Mouse (Mus musculus): Measurements from ENCODE around the gene St8sia2. TPM values are rescaled to one million over a fixed set of nuclear protein-coding genes. Genes with fewer than 3 reads are reported as not detected.
A peak's percentile ranks its signal among the peaks of the same experiment; 100 is the strongest.

St8sia2 gene
- polyA plus RNA-seq, 1 experiment from 2014 or later = 22.6 TPM

DNA sequence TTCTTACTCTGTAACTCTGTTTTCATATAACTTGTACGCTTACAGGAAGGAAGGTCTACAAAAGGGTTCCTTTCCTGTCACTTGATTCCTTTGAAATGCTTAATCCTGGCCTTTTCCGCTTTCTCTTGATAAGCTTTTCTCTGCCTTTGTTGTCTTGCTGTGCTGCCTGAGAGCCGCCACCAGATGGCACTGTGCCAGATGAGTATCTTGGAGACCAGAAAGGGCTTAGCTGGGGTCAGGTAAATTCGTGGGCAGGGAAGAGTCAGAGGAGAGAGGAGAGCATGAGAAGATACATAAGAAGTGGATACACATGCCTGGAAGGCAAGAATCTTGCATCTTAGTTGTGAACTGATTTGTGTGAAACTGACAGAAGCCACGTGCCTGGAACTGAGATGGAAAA lies 11.5 kb upstream of the St8sia2 start:
- H3K9ac ChIP-seq (ENCODE audit: low read length) = no peak overlapping the region
- no peak for ATAC-seq (ENCODE audit: insufficient number of reproducible peaks, low FRiP score, low TSS enrichment, low read depth)
- H3K9me3 ChIP-seq (ENCODE audit: control insufficient read depth, low read length) = no peaks in the 10 kb centered on the region
- DNase-seq (ENCODE audit: low spot score) = peak; percentile 86
- no peak overlapping the region for H3K4me2 ChIP-seq (ENCODE audit: low read depth, severe bottlenecking)
- H3K4me1 ChIP-seq (ENCODE audit: control insufficient read depth, insufficient read depth, low read length) = no peaks in the 10 kb centered on the region
- H3K36me3 ChIP-seq (ENCODE audit: control insufficient read depth, insufficient read depth, low read length) = no peaks in the 10 kb centered on the region
- no peak overlapping the region for H3K4me3 ChIP-seq (ENCODE audit: low read depth, low read length)
- WGBS = 25% methylated on average over 5 of the region's 5 CpGs
- no peak overlapping the region for H3K27ac ChIP-seq (replicated peaks; ENCODE audit: low read depth, low read length)
- no peaks in the 10 kb centered on the region for H3K27me3 ChIP-seq (ENCODE audit: control insufficient read depth, insufficient read depth, low read length)

DNA sequence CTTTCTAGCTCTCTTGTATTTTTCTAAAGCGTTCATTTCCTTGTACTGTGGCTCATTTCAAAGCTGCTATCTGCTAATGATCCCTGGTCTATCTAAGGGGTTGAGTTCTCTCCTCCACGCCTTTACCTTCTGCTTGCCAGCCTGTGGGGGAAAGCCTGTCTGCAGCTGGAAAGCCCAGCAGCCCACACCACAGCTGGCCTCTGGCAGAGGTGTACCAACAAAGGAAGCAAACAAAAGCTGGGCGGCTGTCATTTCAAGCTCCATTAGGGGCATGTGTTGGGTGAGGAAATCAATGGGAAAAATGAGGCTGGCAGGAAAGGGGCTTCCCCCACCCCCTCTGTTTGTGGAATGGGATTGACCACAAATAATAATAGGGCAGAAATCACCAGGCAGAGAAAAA lies 10.7 kb upstream of the St8sia2 start:
- DNase-seq (ENCODE audit: low spot score) = no peak
- WGBS = 79% methylated on average over 3 of the region's 3 CpGs
- no peak for ATAC-seq (ENCODE audit: insufficient number of reproducible peaks, low FRiP score, low TSS enrichment, low read depth)

DNA sequence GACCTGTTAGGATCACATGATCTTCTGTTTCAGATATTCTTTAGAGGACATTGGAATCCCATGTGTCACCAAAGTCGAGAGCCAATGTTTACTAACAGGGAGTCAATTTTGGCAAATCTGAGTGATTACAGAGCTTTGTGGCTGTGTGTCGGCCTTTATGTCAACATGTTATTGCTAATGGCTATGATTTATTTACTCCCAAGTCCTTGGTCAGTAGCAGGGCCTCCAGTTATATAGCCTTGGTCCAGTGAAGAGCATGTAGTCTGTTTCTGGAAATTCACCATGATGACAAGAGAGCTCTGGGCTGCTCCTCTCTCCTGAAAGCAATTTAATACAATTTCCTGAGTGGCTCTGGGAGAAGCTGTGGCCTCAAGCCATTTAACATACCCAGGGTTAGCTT lies 9.1 kb upstream of the St8sia2 start:
- no peak overlapping the region for H3K4me3 ChIP-seq (ENCODE audit: low read depth, low read length)
- no peaks in the 10 kb centered on the region for H3K9me3 ChIP-seq (ENCODE audit: control insufficient read depth, low read length)
- no peak overlapping the region for H3K27ac ChIP-seq (replicated peaks; ENCODE audit: low read depth, low read length)
- no peak overlapping the region for H3K4me2 ChIP-seq (ENCODE audit: low read depth, severe bottlenecking)
- WGBS = 26% methylated on average over 2 of the region's 2 CpGs
- H3K27me3 ChIP-seq (ENCODE audit: control insufficient read depth, insufficient read depth, low read length) = no peaks in the 10 kb centered on the region
- H3K36me3 ChIP-seq (ENCODE audit: control insufficient read depth, insufficient read depth, low read length) = no peaks in the 10 kb centered on the region
- DNase-seq (ENCODE audit: low spot score) (no peak), ATAC-seq (ENCODE audit: insufficient number of reproducible peaks, low FRiP score, low TSS enrichment, low read depth) (no peak)
- H3K4me1 ChIP-seq (ENCODE audit: control insufficient read depth, insufficient read depth, low read length) = no peaks in the 10 kb centered on the region
- no peak overlapping the region for H3K9ac ChIP-seq (ENCODE audit: low read length)

More for the DNA sequence above, 10.7 kb upstream of the St8sia2 start:
- Histone ChIP-seq H3K4me1 (ENCODE audit: control insufficient read depth, insufficient read depth, low read length) (no peaks in the 10 kb centered on the region), H3K4me3 (ENCODE audit: low read depth, low read length) (no peak overlapping the region), H3K9ac (ENCODE audit: low read length) (no peak overlapping the region), H3K27ac (replicated peaks; ENCODE audit: low read depth, low read length) (no peak overlapping the region), H3K27me3 (ENCODE audit: control insufficient read depth, insufficient read depth, low read length) (no peaks in the 10 kb centered on the region), H3K36me3 (ENCODE audit: control insufficient read depth, insufficient read depth, low read length) (no peaks in the 10 kb centered on the region), H3K4me2 (ENCODE audit: low read depth, severe bottlenecking) (no peak overlapping the region), H3K9me3 (ENCODE audit: control insufficient read depth, low read length) (no peaks in the 10 kb centered on the region)

DNA sequence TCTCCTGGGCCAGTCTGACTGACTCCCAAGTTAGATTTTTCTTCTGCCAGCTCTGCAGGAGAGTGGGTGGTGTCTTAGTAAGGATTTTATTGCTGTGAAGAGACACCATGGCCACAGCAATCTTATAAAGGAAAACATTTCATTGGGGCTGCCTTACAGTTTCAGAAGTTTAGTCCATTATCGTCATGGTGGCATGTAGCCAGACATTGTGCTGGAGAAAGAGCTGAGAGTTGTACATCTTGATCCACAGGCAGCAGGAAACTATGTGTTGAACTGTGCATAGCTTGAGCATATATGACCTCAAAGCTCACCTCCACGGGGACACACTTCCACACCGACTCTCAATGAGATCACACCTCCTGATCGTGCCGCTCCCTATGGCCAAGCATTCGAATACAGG lies 8.3 kb upstream of the St8sia2 start:
- Histone ChIP-seq H3K36me3 (ENCODE audit: control insufficient read depth, insufficient read depth, low read length) (no peaks in the 10 kb centered on the region), H3K4me1 (ENCODE audit: control insufficient read depth, insufficient read depth, low read length) (no peaks in the 10 kb centered on the region), H3K27ac (replicated peaks; ENCODE audit: low read depth, low read length) (no peak overlapping the region), H3K9ac (ENCODE audit: low read length) (no peak overlapping the region), H3K4me2 (ENCODE audit: low read depth, severe bottlenecking) (no peak overlapping the region), H3K4me3 (ENCODE audit: low read depth, low read length) (no peak overlapping the region), H3K27me3 (ENCODE audit: control insufficient read depth, insufficient read depth, low read length) (no peaks in the 10 kb centered on the region), H3K9me3 (ENCODE audit: control insufficient read depth, low read length) (no peaks in the 10 kb centered on the region)
- no peak for ATAC-seq (ENCODE audit: insufficient number of reproducible peaks, low FRiP score, low TSS enrichment, low read depth)
- DNase-seq (ENCODE audit: low spot score) = no peak
- WGBS = 82% methylated on average over 6 of the region's 6 CpGs

GRCm38 (mm10) chr7:74016613-74017012 lies 3.1 kb upstream of the St8sia2 start:
- WGBS = 91% methylated on average over 2 of the region's 2 CpGs
- no peak overlapping the region for H3K4me2 ChIP-seq (ENCODE audit: low read depth, severe bottlenecking)

DNA sequence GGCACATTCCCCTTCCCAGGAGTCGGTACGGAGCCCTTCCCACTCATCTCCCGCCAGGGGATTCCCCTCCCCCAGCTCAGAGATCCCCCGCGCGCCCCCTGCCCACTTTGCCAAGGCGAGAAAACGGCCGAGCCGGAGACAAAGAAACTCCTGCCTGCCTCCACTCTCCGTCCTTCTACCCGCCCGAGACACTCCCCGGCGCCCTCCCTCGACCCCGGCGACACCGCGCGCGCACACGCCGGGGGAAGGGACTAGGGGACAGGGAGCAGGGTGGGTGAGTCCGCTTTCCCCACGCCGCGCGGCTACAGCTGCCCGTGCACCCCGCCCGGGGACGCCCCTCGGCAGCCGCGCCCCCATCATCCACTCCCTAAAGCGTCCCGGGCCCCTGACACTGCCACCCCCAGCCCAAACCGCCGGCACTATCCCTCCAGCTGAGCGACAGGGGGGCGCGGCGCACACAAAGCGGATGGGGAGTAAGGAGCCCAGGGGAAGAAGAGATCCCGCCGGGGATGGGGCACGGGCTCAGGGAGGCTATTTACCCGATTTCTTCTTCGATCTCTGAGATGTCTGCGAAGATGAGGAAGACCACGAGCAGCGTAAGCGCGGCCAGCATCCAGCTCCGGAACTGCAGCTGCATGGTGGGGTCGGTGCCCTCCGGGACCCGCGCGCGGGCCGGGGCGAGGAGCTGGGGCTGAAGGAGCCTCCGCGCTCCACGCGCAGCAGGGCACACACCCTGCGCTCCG lies 461 bp downstream of the St8sia2 start:
- Histone ChIP-seq H3K9me3 (ENCODE audit: control insufficient read depth, low read length) (no peaks in the 10 kb centered on the region), H3K9ac (ENCODE audit: low read length) (peak overlapping the region; percentile 94), H3K4me2 (ENCODE audit: low read depth, severe bottlenecking) (peak overlapping the region; percentile 91), H3K4me1 (ENCODE audit: control insufficient read depth, insufficient read depth, low read length) (0 out of 2 replicates have a peak, but pooled peaks cover 4% of the 10 kb centered on the region), H3K27me3 (ENCODE audit: control insufficient read depth, insufficient read depth, low read length) (peaks cover 9% of the 10 kb centered on the region), H3K4me3 (ENCODE audit: low read depth, low read length) (peak overlapping the region; percentile 91), H3K36me3 (ENCODE audit: control insufficient read depth, insufficient read depth, low read length) (no peaks in the 10 kb centered on the region), H3K27ac (replicated peaks; ENCODE audit: low read depth, low read length) (peak overlapping the region; percentile 77)
- ATAC-seq (ENCODE audit: insufficient number of reproducible peaks, low FRiP score, low TSS enrichment, low read depth) = peak; percentile 65
- no peak for DNase-seq (ENCODE audit: low spot score)
- WGBS = under 1% methylated on average over 54 of the region's 70 CpGs

More at GRCm38 (mm10) chr7:74016613-74017012, 3.1 kb upstream of the St8sia2 start:
- H3K27ac ChIP-seq (replicated peaks; ENCODE audit: low read depth, low read length) = no peak overlapping the region
- H3K9ac ChIP-seq (ENCODE audit: low read length) = no peak overlapping the region
- H3K9me3 ChIP-seq (ENCODE audit: control insufficient read depth, low read length) = no peaks in the 10 kb centered on the region
- H3K27me3 ChIP-seq (ENCODE audit: control insufficient read depth, insufficient read depth, low read length) = peaks cover 5% of the 10 kb centered on the region
- H3K4me3 ChIP-seq (ENCODE audit: low read depth, low read length) = no peak overlapping the region
- DNase-seq (ENCODE audit: low spot score) = no peak
- H3K36me3 ChIP-seq (ENCODE audit: control insufficient read depth, insufficient read depth, low read length) = no peaks in the 10 kb centered on the region
- H3K4me1 ChIP-seq (ENCODE audit: control insufficient read depth, insufficient read depth, low read length) = 0 out of 2 replicates have a peak, but pooled peaks cover 4% of the 10 kb centered on the region
- ATAC-seq (ENCODE audit: insufficient number of reproducible peaks, low FRiP score, low TSS enrichment, low read depth) = no peak

DNA sequence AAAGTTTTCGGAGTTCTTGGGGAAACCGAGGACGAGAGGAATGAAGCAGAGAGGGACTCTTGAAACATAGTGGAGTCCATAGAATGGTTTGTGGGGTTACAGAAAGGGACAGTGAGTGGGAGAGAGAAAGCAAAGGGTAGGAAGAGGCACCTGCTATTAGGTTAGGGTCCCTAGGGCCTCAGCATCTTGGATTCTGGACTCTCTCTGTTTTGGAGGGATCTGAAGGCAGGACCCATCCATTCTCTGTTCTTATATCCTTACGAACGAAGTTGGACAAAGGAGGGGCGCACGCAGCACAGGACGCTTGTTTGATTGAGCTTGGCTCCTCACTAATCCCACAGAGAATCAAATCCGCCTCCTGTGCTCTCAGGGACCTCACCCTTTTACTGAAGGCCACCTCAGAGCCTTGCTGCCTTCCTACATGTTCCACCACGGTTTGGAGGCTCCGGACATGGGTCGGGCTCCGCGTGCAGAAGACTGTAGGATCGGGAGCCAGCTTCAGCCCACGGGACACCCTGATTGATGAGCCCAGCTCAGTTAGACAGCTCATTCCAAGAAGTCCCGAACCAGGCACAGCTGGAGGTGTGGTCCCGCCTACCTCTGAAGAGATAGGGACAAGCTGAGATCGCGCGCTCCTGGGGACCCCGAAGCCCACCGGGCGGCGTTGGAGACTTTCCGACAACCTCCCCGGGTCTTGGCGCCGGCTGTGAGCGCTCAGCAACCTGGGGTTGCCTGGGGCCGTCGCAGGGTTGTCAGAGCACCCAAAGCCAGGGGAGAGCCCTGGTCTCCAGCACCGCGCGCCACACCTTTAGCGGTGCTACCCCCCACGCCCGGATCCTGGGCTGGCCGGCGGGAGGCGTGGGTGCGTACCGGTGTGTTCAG lies 1.3 kb downstream of the St8sia2 start:
- peak; percentile 62 for DNase-seq (ENCODE audit: low spot score)

GRCm38 (mm10) chr7:74008946-74009542 lies 4.4 kb downstream of the St8sia2 start:
- 36% methylated on average over 7 of the region's 7 CpGs for WGBS
- Histone ChIP-seq H3K4me2 (ENCODE audit: low read depth, severe bottlenecking) (no peak overlapping the region), H3K9me3 (ENCODE audit: control insufficient read depth, low read length) (no peaks in the 10 kb centered on the region), H3K36me3 (ENCODE audit: control insufficient read depth, insufficient read depth, low read length) (no peaks in the 10 kb centered on the region), H3K9ac (ENCODE audit: low read length) (no peak overlapping the region), H3K4me1 (ENCODE audit: control insufficient read depth, insufficient read depth, low read length) (peaks cover 16% of the 10 kb centered on the region; the same call in 1 of the 2 replicates), H3K27ac (replicated peaks; ENCODE audit: low read depth, low read length) (no peak overlapping the region), H3K27me3 (ENCODE audit: control insufficient read depth, insufficient read depth, low read length) (peaks cover 4% of the 10 kb centered on the region; the same call in 1 of the 2 replicates), H3K4me3 (ENCODE audit: low read depth, low read length) (no peak overlapping the region)
- DNase-seq (ENCODE audit: low spot score) (no peak), ATAC-seq (ENCODE audit: insufficient number of reproducible peaks, low FRiP score, low TSS enrichment, low read depth) (no peak)

More for the DNA sequence above, 1.3 kb downstream of the St8sia2 start:
- ATAC-seq (ENCODE audit: insufficient number of reproducible peaks, low FRiP score, low TSS enrichment, low read depth) = peak; percentile 27; the same call in 1 of the 2 replicates
- Histone ChIP-seq H3K27ac (replicated peaks; ENCODE audit: low read depth, low read length) (0 out of 2 replicates have a peak overlapping the region, but pooled peaks have one; percentile 77), H3K4me2 (ENCODE audit: low read depth, severe bottlenecking) (peak overlapping the region; percentile 91), H3K36me3 (ENCODE audit: control insufficient read depth, insufficient read depth, low read length) (no peaks in the 10 kb centered on the region), H3K27me3 (ENCODE audit: control insufficient read depth, insufficient read depth, low read length) (peaks cover 9% of the 10 kb centered on the region), H3K4me3 (ENCODE audit: low read depth, low read length) (peak overlapping the region; percentile 91), H3K4me1 (ENCODE audit: control insufficient read depth, insufficient read depth, low read length) (0 out of 2 replicates have a peak, but pooled peaks cover 4% of the 10 kb centered on the region), H3K9me3 (ENCODE audit: control insufficient read depth, low read length) (no peaks in the 10 kb centered on the region), H3K9ac (ENCODE audit: low read length) (peak overlapping the region; percentile 94)
- WGBS = 4% methylated on average over 43 of the region's 43 CpGs

Measured in limb, embryonic 11.5 days (tissue).